Mouse (Mus musculus): ENCODE measurements at regions not wholly inside any gene's neighbourhood (a gene's known extent, or its start where the extent isn't known, plus 50 kb on each side); places are given as distances from the start of the nearest gene placed in this dataset.

- H3K4me1 ChIP-seq: no peaks in the 10 kb centered on the region
- 0 out of 2 replicates have a peak, but pooled peaks have one; percentile 8 for ATAC-seq (replicated peaks)
- H3K9ac ChIP-seq (replicated peaks): no peak overlapping the region
- no peak overlapping the region for H3K4me3 ChIP-seq
- no peak overlapping the region for H3K4me2 ChIP-seq (replicated peaks)
- no peak overlapping the region for H3K27ac ChIP-seq (replicated peaks)
- no peaks in the 10 kb centered on the region for H3K36me3 ChIP-seq
- WGBS: 87% methylated on average over 4 of the region's 4 CpGs
- no peaks in the 10 kb centered on the region for H3K27me3 ChIP-seq
- no peaks in the 10 kb centered on the region for H3K9me3 ChIP-seq
Measured at GRCm38 (mm10) chr2:107201856-107202473, 88.5 kb upstream of the Kcna4 start.

GRCm38 (mm10) chr2:107202474-107202858 lies 88.0 kb upstream of the Kcna4 start:
- Histone ChIP-seq H3K27me3 (no peaks in the 10 kb centered on the region), H3K9me3 (no peaks in the 10 kb centered on the region), H3K4me2 (replicated peaks) (no peak overlapping the region), H3K36me3 (no peaks in the 10 kb centered on the region), H3K27ac (replicated peaks) (no peak overlapping the region), H3K9ac (replicated peaks) (no peak overlapping the region), H3K4me3 (no peak overlapping the region), H3K4me1 (no peaks in the 10 kb centered on the region)
- WGBS: 63% methylated on average over 3 of the region's 3 CpGs
- peak; percentile 73 for ATAC-seq (replicated peaks)

GRCm38 (mm10) chr2:107221544-107221943 lies 68.9 kb upstream of the Kcna4 start:
- Histone ChIP-seq H3K27me3 (no peaks in the 10 kb centered on the region), H3K4me3 (no peak overlapping the region), H3K9me3 (no peaks in the 10 kb centered on the region), H3K4me1 (no peaks in the 10 kb centered on the region), H3K9ac (replicated peaks) (no peak overlapping the region), H3K36me3 (no peaks in the 10 kb centered on the region), H3K4me2 (replicated peaks) (no peak overlapping the region), H3K27ac (replicated peaks) (no peak overlapping the region)
- ATAC-seq (replicated peaks): no peak
- WGBS: 68% methylated on average over 1 of the region's 1 CpGs

- 86% methylated on average over 2 of the region's 2 CpGs for WGBS
- Histone ChIP-seq H3K4me2 (replicated peaks) (no peak overlapping the region), H3K4me3 (no peak overlapping the region), H3K27me3 (no peaks in the 10 kb centered on the region), H3K4me1 (no peaks in the 10 kb centered on the region), H3K27ac (replicated peaks) (no peak overlapping the region), H3K36me3 (no peaks in the 10 kb centered on the region), H3K9me3 (no peaks in the 10 kb centered on the region), H3K9ac (replicated peaks) (no peak overlapping the region)
- ATAC-seq (replicated peaks): no peak
Measured at GRCm38 (mm10) chr2:107224679-107225078, 65.8 kb upstream of the Kcna4 start.

DNA sequence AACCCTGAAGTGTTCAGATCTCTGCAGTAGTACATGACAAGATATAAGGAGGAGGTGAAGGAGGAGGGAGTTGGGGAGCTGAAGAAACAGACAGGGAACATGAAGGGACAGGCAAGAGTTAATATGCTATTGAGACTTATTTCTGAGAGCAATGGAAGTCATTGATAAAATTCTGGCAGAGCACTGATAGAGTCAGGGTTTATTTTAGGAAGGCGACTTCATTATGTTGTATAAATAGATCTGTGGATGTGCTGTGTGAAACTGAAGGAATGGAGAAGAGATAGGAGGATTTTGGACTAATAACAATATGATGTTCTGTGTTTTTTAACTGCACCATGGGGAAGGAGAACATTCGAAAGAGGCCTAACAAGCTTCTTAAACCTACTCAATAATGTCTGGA lies 63.0 kb upstream of the Kcna4 start:
- Histone ChIP-seq H3K9me3 (no peaks in the 10 kb centered on the region), H3K4me2 (replicated peaks) (no peak overlapping the region), H3K4me1 (no peaks in the 10 kb centered on the region), H3K27me3 (no peaks in the 10 kb centered on the region), H3K27ac (replicated peaks) (no peak overlapping the region), H3K36me3 (no peaks in the 10 kb centered on the region), H3K9ac (replicated peaks) (no peak overlapping the region), H3K4me3 (no peak overlapping the region)
- ATAC-seq (replicated peaks): no peak
- WGBS: 95% methylated on average over 2 of the region's 2 CpGs

GRCm38 (mm10) chr2:107228287-107228686 lies 62.2 kb upstream of the Kcna4 start:
- Histone ChIP-seq H3K27ac (replicated peaks) (no peak overlapping the region), H3K4me3 (no peak overlapping the region), H3K4me2 (replicated peaks) (no peak overlapping the region), H3K36me3 (no peaks in the 10 kb centered on the region), H3K9me3 (no peaks in the 10 kb centered on the region), H3K4me1 (no peaks in the 10 kb centered on the region), H3K9ac (replicated peaks) (no peak overlapping the region), H3K27me3 (no peaks in the 10 kb centered on the region)
- no peak for ATAC-seq (replicated peaks)
- 84% methylated on average over 1 of the region's 1 CpGs for WGBS

- Histone ChIP-seq H3K4me1 (no peaks in the 10 kb centered on the region), H3K4me3 (no peak overlapping the region), H3K36me3 (no peaks in the 10 kb centered on the region), H3K27ac (replicated peaks) (no peak overlapping the region), H3K4me2 (replicated peaks) (no peak overlapping the region), H3K9ac (replicated peaks) (no peak overlapping the region), H3K9me3 (no peaks in the 10 kb centered on the region), H3K27me3 (no peaks in the 10 kb centered on the region)
- 83% methylated on average over 2 of the region's 2 CpGs for WGBS
- no peak for ATAC-seq (replicated peaks)
Measured at GRCm38 (mm10) chr2:107231680-107232079, 58.8 kb upstream of the Kcna4 start.

DNA sequence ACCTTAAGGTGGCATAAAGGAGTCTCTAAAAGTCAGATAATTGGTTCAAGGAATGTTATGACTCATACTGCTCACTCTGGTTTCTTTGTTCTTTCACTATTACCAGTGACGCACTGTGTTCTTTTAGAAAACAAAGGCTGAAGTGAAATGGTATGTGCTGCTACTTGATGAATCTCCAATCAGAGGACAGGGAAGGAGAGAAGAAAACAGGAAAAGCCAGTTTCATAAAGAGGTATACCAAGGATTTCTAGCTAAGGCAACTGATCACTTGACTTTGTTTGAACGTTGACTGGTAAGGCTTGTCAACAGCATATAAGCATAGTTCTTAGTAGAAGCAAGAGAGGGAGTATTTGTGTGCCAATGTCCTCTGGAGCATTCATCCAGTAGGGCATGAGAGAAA lies 57.6 kb upstream of the Kcna4 start:
- no peaks in the 10 kb centered on the region for H3K9me3 ChIP-seq
- H3K4me3 ChIP-seq: no peak overlapping the region
- 63% methylated on average over 2 of the region's 2 CpGs for WGBS
- H3K27ac ChIP-seq (replicated peaks): no peak overlapping the region
- no peaks in the 10 kb centered on the region for H3K4me1 ChIP-seq
- H3K9ac ChIP-seq (replicated peaks): no peak overlapping the region
- H3K4me2 ChIP-seq (replicated peaks): no peak overlapping the region
- H3K27me3 ChIP-seq: no peaks in the 10 kb centered on the region
- H3K36me3 ChIP-seq: no peaks in the 10 kb centered on the region
- ATAC-seq (replicated peaks): no peak
